Mouse (Mus musculus): ENCODE results near the gene Elf1.

The Elf1 gene

DNA sequence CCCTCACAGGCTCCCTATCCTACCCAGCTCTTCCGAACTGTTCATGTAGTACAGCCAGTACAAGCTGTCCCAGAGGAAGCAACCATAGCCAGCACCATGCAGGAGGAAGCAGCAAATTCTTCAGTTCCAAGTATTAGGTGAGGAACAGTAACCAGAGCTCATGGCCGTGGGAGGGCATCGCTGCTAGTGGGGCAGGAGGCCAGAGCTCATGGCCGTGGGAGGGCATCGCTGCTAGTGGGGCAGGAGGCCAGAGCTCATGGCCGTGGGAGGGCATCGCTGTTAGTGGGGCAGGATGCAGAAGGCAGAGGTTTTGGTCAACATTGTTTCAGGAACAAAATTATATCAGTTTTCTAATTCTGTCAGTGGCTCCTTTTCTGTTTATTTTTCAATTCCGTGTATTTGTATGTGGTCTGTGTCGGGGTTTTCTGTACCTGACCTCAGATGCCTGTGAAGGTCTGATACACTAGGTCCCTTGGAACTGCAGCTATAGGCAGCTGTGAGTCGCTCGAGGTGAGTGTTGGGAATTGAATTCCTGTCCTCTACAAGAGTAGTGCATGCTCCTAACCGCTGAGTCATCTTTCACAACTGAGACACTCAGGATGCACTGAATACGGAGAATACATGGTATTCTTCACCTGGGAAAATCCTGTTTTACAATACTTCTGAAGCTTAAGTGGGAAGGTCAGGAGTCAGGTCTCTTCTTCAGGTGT is 92.6 kb downstream of the Elf1 start:
- DNase-seq (ENCODE audit: low read depth, low spot score), result no peak

DNA sequence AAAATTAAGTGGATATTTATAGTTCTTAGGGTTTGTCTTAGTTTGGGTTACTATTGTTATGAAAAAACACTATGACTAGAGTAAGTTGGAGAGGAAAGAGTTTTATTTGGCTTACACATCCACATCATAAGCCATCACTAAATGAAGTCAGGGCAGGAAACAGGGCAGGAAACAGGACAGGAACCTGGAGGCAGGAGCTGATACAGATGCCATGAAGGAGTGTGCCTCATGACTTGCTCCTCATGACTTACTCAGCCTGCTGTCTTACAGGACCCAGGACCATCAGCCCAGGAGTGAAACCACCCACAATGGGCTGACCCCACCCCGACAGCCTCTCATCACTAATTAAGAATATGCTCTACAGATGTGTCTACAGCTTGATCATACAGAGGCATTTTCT is 93.4 kb downstream of the Elf1 start:
- no peak for DNase-seq (ENCODE audit: low read depth, low spot score)

DNA sequence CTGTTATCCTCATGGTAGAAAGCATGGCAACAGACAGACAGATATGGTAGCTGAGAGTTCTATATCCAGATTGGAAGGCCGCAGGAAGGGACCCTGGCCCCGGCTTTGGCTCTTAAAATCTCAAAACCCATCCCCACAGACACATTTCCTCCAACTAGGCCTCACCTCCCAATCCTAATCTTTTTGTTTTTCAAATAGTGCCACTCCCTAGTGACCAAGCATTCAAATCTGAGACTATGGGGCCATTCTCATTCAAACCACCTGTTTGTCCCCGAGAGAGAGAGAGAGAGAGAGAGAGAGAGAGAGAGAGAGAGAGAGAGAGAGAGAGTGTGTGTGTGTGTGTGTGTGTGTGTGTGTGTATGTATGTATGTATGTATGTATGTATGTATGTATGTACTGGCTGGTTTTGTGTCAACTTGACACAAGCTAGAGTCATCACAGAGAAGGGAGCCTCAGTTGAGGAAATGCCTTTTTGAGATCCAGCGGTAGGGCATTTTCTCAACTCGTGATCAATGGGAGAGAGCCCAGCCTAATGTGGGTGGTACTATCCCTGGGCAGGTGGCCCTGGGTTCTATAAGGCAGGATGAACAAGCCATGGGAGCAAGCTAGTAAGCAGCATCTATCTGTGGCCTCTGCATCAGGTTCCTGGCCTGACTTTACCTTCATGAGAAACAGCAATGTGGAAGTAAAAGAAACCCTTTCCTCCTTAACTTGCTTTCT is 102.7 kb downstream of the Elf1 start:
- DNase-seq (ENCODE audit: low read depth, low spot score), result no peak

DNA sequence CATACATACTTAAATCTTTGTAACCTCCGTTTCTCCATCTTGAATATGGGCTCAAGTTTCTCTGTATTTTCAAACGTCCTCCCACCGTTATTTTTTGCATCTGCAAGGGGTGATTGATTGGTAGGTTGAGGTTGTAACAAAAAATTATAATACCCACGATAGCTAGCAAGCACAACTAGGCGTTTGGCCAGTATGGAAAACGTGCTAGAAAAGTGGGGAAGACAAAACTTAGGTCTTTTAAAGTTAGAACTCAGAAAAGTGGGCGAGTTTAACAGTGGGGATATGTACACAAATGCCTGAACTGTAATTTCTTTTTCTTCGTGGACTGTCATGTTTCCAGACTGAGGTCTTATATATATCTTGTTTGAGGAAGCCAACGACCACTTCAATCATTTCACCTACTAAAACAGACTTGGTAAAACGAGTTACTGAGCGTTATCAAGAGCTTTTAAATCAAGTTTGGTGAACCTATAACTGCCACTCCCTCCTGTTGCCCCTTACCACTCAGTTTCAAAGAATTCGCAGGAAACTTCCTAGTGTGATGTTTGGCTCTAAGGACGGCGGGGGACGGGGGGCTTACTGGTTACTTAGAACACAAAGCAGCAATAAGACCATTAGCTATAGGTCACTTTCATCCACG is 105.6 kb downstream of the Elf1 start:
- no peak for DNase-seq (ENCODE audit: low read depth, low spot score)

DNA sequence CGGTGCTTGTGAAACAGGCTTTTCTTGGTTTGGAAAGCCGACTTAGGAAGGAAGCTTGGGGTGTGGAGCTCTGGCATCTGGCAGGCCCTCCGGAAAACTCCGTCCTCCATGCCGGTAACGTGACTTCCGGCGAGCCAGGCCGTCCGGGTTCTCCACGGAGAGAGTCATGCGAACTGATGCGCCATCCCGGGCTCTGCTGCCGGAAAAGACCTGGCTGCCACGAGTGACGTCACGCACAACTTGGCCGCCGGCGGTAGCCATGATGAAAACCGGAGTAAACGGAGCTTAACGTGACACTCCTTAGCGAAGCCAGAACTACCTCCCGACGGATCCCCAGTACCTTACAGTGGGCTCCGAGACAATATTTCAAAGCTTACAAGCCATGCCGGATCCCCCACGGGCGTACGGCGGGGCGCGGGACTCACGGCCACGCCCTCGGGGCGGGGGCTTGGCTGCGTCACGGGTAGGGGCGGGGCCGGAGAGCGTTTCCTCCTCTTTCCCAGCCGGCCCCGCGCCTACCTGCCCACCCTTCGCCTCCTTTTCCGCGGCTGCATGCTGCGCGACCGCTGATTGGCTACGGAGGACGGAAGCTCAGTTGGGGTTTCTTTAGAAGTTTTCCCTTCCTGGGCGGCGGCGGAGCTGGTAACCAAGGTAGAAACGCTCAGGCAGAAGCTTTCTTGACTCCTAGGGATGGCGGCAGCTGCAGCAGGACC is 106.3 kb downstream of the Elf1 start, which contains the start of gene Sugt1:
Gene Sugt1 (plus strand): TSS at position 553 of the 713 bp plus-strand sequence.
- DNase-seq (ENCODE audit: low read depth, low spot score), result peak; percentile 99

DNA sequence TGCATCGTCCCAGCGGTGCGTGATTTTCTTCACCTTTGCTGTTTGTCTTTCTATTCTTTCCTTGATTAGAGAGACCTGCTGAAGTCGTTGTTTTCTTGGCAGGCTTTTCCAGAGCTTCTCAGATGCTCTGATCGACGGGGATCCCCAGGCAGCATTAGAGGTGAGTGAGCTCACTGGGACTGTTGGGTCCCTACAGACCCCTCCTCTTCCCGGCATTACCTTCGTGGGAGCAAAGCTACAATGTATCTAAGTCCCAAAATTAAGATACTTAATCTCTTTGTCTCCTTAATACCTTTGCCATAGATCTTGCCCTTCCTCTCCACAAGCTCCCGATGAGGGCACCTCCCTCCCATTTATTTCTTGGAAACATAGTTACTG is 106.8 kb downstream of the Elf1 start:
- no peak for DNase-seq (ENCODE audit: low read depth, low spot score)

DNA sequence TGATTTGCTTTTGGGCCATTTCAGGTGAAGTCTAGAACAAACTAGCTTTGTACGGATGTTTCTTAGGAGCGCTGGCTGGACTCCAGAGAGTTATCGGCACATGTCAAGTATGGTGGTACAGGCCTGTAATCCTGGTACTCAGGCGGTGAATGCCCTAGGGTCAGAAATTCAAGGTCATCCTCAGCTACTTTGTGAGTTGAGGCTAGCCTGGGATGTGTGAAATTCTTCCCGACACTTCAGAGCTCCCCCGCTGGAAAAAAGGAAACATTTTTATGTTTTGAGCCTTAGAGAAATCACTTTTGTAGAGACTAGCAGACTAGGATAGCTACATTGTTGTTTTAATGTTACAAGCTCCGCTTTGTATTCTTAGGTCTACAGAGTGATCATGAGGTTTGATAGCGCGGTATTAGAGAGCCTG is 107.5 kb downstream of the Elf1 start:
- peak; percentile 8 for DNase-seq (ENCODE audit: low read depth, low spot score)

DNA sequence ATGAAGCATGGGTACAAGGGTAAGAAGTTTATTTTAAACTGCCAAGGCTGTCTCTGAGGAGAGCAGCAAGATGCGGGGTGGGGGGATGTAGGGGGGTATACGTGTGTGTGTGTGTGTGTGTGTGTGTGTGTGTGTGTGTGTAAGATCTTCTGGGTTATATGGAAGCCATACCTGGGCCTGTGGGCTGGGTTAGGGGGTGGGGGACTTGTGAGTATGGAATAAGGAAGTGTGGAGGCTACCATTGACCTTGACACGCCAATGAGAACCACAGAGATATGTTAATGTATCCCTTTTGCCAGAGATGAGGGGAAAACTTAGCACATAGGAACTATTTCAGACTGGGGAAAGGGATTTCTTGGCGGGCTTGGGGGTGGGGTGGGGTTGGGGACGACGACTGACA is 108.4 kb downstream of the Elf1 start:
- DNase-seq (ENCODE audit: low read depth, low spot score), result no peak

DNA sequence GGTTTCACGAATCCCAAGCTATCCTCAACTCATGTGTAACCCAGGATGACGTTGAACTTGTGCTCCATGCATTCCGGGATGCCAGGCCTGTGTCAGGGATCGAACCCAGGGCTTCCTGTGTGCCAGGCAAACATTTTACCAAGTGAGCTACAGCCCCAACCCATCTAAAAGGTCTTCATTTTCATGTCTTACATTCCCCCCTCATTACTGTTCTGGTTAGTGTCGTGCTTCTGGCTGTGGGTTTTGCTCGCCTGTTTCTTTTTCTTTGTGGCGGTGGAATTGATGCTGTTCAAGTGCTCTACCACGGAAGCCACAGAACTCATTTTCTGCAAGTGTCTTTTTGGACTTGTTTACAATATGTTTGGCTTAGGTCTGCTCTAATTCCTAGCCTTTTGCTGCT is 109.9 kb downstream of the Elf1 start:
- DNase-seq (ENCODE audit: low read depth, low spot score), result no peak

DNA sequence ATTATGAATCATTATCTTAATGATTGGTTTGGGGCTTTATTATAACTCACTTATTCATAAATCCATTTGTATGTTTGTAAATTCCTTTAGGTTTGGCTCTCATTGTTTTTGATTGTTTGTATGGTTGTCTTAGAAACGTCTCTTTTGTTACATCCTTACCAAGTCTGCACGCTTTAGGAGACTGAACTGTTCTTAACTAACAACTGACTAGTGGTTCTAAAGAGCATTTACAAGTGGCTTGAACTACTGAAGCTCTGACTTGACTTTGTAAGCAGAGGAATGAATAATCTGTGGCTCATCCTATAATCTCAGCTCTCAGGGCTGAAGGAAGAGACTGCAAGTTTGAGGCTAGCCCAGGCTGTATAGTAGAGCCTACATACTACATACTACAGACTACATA is 110.6 kb downstream of the Elf1 start:
- no peak for DNase-seq (ENCODE audit: low read depth, low spot score)

DNA sequence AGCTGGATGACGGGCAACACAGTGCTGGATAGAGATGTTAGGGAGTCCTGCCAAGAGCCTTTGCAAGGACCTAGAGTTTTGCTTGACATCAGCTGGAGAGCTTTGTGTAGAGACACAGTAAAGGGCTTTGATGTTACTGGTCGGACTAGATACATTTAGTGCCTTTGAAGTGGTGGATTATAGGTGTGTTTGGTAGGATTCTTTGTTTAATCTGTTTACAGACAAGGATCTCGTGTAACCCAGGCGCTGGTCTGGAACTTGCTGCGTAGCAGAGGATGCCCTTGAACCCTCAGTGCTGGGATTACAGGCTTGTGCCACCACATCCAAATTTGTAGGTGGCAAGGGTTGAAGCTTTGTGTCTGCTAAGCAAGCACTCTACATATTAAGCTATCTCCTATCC is 113.1 kb downstream of the Elf1 start:
- no peak for DNase-seq (ENCODE audit: low read depth, low spot score)

DNA sequence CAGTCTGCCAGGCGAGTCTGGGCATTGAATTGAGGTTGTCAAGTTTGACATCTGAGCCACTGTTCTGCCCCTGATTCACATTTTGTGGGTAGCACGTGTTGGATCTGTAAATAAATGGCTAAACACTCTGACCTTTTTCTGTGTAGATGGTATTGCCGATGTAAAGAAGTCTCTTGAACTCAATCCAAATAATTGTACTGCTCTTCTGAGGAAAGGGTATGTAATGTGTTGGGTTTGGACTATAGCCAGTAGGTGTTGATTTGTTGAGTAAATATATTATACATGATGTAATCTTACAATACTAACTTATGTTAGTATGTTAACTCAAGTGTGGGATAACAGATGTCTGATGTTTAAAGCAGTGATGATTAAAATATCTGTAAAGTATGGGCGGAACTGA is 115.6 kb downstream of the Elf1 start:
- DNase-seq (ENCODE audit: low read depth, low spot score), result no peak

DNA sequence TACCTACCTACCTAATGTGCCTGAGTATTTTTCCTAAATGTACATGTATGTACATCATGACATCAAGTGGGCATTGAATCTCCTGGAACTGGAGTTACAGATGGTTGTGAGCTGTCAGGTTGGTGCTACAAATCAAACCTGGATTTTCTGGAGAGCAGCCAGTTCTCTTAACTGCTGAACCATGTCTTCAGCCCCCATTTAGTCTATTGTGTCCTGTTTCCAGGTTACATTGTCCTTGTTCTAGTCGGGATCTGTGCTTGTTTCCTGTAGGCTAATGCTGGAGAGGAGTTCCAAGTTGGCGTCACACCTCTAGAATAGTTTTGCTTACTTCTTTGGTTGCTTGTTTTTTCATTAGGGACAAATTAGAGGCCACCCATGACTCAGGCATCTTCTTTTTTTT is 124.9 kb downstream of the Elf1 start:
- peak; percentile 9 for DNase-seq (ENCODE audit: low read depth, low spot score)

DNA sequence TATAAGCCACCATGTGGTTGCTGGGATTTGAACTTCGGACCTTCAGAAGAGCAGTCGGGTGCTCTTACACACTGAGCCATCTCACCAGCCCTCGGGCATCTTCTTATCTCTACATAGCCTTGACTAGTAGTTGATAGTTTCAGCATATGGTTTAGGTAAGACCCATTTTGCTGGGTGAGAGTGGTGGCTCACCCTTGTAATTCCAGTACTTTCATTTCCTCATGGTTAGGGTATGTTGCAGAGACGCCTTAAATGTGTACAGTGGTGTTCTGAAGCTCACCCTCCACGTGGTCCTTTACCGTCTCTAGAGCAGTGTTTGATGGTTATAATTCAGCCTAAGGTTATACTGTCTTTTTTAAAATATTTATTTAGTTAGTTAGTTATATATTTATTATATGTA is 125.4 kb downstream of the Elf1 start:
- no peak for DNase-seq (ENCODE audit: low read depth, low spot score)

DNA sequence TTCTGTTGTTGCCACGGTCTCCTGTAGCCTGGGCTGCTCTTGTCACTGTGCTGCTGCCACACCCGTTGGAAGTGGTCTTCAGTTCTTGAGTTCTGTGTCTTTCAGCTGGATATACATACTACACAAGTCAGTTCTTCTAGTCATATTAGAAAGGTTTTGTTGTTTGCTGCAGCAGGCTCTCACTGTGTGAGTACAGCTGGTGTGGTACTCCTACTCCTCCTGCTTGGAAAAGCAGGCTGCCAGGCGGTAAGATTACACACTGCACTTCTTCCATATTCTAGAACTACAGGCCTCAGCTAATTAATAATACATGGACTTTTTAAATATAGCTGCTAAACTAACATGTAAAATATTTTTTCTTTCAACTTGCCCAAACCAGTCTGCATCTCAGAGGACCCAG is 125.9 kb downstream of the Elf1 start:
- peak; percentile 58 for DNase-seq (ENCODE audit: low read depth, low spot score)

DNA sequence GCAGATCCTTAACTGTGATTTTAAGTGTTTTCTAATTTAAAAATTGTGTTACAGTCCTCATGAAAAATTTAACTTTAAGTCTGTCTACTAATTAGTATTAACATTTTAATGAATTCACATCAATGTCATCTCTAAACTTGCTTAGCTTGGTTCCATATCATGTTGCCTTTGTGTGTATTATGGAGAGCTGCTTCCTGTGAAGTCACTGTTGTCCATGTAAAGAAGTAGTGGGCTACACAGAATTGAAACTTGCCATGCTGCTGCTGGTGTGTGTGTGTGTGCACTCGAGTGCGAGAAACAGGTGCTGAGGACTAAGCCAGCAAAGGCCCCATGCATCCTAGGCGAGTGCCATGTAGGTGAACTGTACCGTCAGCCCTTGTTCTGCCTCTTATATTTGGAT is 126.4 kb downstream of the Elf1 start:
- no peak for DNase-seq (ENCODE audit: low read depth, low spot score)

DNA sequence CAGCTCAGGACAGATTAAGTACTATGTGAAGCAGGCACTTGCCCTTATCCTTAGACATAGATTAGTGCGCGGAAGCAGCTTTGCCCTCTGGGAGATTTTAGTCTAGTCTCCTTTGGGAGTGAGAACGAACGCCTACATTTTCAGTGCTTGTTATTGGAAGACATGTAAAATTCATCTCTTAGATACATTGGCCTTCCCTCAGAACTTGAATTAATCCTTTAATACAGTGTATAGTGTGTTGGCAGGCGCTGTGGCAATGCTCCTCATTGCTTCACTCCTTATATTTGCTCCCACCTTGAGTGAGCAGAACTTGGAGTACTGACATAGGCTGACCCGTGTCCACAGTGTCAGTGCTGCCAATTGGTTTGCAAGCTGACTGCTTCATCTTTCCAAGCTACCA is 127.3 kb downstream of the Elf1 start:
- DNase-seq (ENCODE audit: low read depth, low spot score), result no peak

DNA sequence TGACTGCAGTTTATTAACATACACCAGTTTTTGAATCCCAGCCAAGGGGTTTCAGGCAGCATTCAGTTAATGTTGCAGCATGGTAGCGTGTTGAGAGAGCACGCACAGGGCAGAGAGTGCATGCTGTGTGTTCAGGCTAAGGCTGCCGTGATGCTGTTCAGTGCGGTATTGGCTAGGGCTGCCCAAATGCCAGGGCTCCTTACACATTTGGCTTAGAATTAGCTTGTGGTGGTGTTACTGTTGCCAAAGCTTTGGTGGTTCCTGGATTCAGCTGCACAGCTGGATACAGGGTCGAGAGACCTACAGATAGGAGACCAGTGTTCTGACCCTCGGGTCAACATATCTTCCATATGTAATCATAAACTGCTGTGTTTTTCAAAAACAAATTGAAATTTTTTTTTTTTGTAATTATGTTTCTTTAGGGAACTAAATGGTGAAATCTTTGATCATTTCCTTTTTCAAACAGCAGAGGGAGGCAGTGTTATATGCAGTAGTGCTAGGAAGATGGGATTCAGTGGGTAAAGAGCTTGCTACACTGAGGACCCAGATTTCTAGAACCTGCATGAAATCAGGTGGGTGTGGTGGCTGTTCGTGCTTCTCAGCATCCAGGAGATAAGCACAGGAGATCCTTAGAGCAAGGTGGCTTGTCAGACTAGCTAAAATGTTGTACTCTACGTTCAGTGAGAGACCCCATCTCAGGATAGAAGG is 136.3 kb downstream of the Elf1 start:
- DNase-seq (ENCODE audit: low read depth, low spot score), result peak; percentile 71

DNA sequence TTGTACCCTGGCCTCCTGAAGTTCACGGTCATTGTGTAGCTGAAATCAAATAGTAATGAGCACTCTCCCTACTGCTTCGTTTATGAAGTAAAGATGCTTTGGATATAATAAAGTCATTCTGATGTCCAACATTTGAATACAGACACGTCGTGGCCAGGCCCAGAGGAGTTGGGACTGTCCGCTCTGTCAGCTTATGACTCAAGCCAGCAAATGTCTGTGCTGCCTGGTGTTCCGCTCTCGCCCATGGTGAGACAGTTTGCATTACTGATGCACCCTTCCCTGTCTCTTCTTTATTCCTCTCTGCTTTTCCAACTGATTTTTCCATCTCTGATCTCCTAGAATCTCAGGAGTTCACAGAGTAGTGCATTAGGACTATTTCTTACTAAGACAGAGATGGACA is 138.8 kb downstream of the Elf1 start:
- no peak for DNase-seq (ENCODE audit: low read depth, low spot score)

DNA sequence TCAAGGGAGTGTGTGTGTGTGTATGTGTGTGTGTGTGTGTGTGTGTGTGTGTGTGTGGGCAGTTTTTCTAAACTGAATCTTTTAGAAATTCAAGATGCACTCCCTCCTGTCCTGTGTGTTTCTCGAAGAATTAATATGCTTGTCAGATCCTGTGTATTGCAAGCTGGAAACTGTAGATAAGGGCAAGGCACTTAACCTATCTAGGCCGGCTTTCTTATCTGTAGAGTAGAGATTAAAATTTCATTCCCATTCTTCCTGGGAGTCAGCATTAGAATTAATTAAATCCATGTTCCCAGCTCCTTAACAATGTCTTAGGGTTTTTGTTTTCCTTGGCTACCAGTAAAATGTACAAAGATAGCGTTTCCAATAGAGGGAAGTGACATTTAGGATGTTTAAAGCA is 140.1 kb downstream of the Elf1 start:
- DNase-seq (ENCODE audit: low read depth, low spot score), result no peak

Data from brain, adult 2 months (tissue).